Mouse (Mus musculus): ENCODE data around the gene 1700016H13Rik. TPM values are rescaled to one million over a fixed set of nuclear protein-coding genes. Genes with fewer than 3 reads are reported as not detected.

The 1700016H13Rik gene
- polyA plus RNA-seq (2012) = not detected in 2 replicates

DNA sequence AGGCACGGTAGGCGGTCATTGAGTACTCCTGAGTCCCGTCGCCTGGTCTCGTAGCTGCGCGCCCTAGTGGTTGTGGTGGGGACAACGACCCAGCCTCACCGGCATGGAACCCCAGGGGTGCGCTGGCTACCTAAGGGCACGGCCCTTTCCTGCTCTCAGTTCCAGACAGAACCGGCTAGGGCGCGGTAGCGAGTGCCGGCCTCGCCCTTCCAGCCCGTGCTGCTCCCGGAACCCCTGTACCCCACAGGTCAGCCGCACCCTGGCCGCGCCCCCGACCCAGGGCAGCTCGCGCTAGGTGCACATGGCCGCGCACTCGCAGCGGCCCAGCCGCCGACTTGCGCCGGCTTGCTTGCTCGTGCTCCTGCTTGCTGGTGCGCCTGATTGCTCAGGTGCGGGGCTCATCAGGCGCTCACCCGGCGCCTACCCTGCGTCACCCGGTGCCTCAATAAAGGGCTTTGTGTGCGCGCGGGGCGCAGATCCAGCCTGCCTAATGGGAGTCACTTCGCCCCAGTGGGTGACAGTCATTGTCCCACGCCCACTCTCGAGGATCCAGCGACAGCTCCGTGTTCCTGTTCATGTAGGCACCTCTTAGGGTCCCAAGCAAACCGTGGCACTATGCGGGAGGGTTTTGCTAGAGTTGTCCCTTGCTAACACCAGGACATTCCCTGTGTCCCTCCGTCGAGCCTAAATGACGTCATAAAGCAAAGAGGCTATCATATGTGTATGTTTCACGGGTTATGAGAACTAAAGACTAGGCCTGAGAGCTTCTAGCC, at the start of gene 1700016H13Rik:
TSS of gene 1700016H13Rik (minus strand) at position 665 of the 773 bp plus-strand sequence.
- TF ChIP-seq TAL1 (IDR thresholded peaks at IDR 0.05; ENCODE audit: low read length) (no peak), GATA1 (IDR thresholded peaks at IDR 0.05; ENCODE audit: low read length) (no peak)
- Histone ChIP-seq H3K4me3 (replicated peaks) (peak within 1 kb of the TSS; percentile 63), H3K9me3 (ENCODE audit: control insufficient read depth, low read length) (no peaks in the 10 kb centered on the region)

DNA sequence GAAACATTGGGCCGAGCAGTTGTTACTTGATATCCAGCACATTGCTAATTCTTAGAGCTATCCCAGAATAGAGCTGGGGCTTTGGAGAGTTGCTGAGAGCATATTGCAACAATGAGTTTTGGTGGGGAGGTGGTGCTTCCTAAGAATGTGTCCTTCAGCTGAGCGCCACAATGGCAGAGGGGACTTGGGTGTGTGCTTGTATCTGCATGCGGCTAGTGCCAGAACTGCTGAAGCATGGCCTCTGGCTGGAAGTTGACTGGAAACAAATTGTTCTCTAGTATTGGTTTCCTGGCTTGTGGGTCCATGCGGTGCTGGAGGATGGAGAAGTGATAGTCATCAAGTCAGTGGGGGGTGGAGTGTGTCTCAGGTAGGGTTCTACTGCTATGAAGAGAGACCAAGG, 49.5 kb upstream of the 1700016H13Rik start:
- H3K9me3 ChIP-seq (ENCODE audit: control insufficient read depth, low read length) = no peaks in the 10 kb centered on the region
- no peak overlapping the region for H3K4me3 ChIP-seq (replicated peaks)
- peaks cover 10% of the 10 kb centered on the region for H3K27me3 ChIP-seq (ENCODE audit: control insufficient read depth)
- peaks cover 14% of the 10 kb centered on the region for H3K4me1 ChIP-seq (ENCODE audit: control insufficient read depth)
- no peaks in the 10 kb centered on the region for H3K36me3 ChIP-seq (ENCODE audit: control insufficient read depth)
- no peak for TF ChIP-seq TAL1 (IDR thresholded peaks at IDR 0.05; ENCODE audit: low read length)
- TF ChIP-seq GATA1 (IDR thresholded peaks at IDR 0.05; ENCODE audit: low read length) = no peak

More for the DNA sequence above, at the start of gene 1700016H13Rik:
- peaks cover 12% of the 10 kb centered on the region for H3K4me1 ChIP-seq (ENCODE audit: control insufficient read depth)
- H3K27me3 ChIP-seq (ENCODE audit: control insufficient read depth) = peaks cover 7% of the 10 kb centered on the region
- H3K36me3 ChIP-seq (ENCODE audit: control insufficient read depth) = no peaks in the 10 kb centered on the region

DNA sequence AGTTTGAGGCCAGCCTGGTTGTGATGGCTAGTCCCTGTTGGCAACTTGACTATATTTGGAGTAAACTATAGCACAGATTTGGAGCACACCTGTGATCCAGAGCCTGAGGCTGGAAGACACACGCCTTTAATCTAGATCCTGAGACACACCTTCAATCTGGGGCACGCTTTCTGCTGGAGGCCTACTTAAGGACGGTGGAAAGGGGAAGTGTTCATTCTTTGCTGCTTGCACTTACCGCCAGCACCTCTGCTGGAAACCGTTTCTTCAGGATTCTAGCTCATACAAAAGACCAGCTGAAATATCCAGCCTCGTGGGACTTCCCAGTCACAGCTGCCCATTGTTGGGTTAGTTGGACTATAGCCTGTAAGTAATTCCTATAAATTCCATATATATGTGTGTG, 46.7 kb upstream of the 1700016H13Rik start:
- Histone ChIP-seq H3K9me3 (ENCODE audit: control insufficient read depth, low read length) (no peaks in the 10 kb centered on the region), H3K4me3 (replicated peaks) (no peak overlapping the region), H3K36me3 (ENCODE audit: control insufficient read depth) (no peaks in the 10 kb centered on the region), H3K4me1 (ENCODE audit: control insufficient read depth) (peaks cover 3% of the 10 kb centered on the region), H3K27me3 (ENCODE audit: control insufficient read depth) (peaks cover 30% of the 10 kb centered on the region)
- TF ChIP-seq GATA1 (IDR thresholded peaks at IDR 0.05; ENCODE audit: low read length) = no peak

DNA sequence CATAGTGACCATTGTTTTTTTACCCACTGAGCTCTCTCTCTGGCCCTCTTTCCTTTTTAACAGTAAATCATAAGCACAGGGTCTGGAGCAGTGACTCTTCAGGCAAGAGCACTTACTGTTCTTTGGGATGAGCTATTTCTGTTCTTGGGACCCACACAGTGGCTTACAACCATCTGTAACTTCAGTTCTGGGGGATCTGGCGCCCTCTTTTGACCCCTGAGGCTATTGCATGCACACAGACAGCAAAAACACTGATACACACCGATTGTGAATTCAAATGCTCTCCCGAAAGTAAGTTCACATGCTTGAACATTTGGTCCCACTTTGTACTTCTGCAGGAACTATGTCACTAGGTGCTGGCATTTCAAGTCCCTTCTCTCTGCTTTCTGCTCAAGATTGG, 45.7 kb upstream of the 1700016H13Rik start:
- Histone ChIP-seq H3K4me1 (ENCODE audit: control insufficient read depth) (peaks cover 3% of the 10 kb centered on the region), H3K27me3 (ENCODE audit: control insufficient read depth) (peaks cover 40% of the 10 kb centered on the region), H3K36me3 (ENCODE audit: control insufficient read depth) (no peaks in the 10 kb centered on the region), H3K9me3 (ENCODE audit: control insufficient read depth, low read length) (no peaks in the 10 kb centered on the region), H3K4me3 (replicated peaks) (no peak overlapping the region)
- TF ChIP-seq TAL1 (IDR thresholded peaks at IDR 0.05; ENCODE audit: low read length) (no peak), GATA1 (IDR thresholded peaks at IDR 0.05; ENCODE audit: low read length) (no peak)

DNA sequence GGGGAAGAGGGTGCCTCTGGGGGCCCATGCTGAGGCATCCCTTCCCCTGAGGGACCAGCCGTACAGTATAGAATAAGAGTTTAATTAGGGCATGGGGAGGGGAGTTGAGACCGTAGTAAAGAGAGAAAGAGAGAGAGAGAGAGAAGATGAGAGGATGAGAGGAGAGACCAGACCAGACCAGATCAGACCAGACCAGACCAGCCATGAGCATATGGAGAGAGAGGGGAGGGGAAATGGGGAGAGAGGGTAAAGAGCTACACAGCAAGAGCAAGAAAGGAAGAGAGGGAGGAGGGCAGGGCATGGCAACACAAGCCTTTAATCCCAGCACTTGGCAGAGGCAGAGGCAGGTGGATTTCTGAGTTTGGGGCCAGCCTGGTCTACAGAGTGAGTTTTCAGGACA, 44.9 kb upstream of the 1700016H13Rik start:
- Histone ChIP-seq H3K4me1 (ENCODE audit: control insufficient read depth) (no peaks in the 10 kb centered on the region), H3K4me3 (replicated peaks) (no peak overlapping the region), H3K27me3 (ENCODE audit: control insufficient read depth) (peaks cover 48% of the 10 kb centered on the region), H3K36me3 (ENCODE audit: control insufficient read depth) (no peaks in the 10 kb centered on the region), H3K9me3 (ENCODE audit: control insufficient read depth, low read length) (no peaks in the 10 kb centered on the region)
- TF ChIP-seq GATA1 (IDR thresholded peaks at IDR 0.05; ENCODE audit: low read length) (no peak), TAL1 (IDR thresholded peaks at IDR 0.05; ENCODE audit: low read length) (no peak)

DNA sequence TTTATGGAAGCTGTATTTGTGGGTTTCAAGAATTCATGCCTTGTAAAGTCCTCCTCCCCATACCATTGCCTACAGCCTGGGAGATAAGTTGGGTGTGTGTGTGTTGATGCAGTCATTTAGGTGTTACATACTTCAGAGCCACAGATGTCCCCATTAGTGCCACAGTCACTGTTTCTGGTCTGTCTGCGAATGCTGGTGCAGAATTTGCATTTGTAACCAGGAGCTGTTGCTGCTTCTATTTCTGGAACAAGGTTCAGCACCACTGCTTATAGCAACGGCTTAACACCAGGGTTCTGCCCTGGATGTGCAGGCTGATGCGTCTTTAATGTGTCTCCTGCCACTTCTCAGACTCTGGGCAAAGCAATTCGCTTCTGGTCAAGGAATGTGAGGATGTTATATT, 43.7 kb upstream of the 1700016H13Rik start:
- TF ChIP-seq TAL1 (IDR thresholded peaks at IDR 0.05; ENCODE audit: low read length) = no peak
- TF ChIP-seq GATA1 (IDR thresholded peaks at IDR 0.05; ENCODE audit: low read length) = no peak
- Histone ChIP-seq H3K4me3 (replicated peaks) (no peak overlapping the region), H3K9me3 (ENCODE audit: control insufficient read depth, low read length) (no peaks in the 10 kb centered on the region), H3K4me1 (ENCODE audit: control insufficient read depth) (no peaks in the 10 kb centered on the region), H3K27me3 (ENCODE audit: control insufficient read depth) (peaks cover 59% of the 10 kb centered on the region), H3K36me3 (ENCODE audit: control insufficient read depth) (no peaks in the 10 kb centered on the region)

DNA sequence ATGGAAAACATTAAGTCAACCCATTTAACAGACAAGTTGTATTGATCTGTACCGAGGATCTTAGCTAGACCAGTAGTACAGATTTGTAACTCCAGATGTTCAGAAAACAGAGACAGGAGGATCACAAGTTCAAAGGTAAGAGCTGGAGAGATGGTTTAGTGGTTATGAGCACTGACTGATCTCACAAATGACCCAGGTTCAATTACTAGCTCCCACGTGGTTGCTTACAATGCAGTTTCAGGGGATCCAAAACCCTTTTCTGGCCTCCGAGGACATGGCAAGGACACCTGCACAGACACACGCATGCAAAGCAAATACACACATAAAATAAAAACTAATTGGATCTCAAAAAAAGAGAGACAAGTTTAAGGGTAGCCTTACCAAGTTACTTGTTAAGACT, 42.8 kb upstream of the 1700016H13Rik start:
- Histone ChIP-seq H3K4me3 (replicated peaks) (no peak overlapping the region), H3K36me3 (ENCODE audit: control insufficient read depth) (no peaks in the 10 kb centered on the region), H3K27me3 (ENCODE audit: control insufficient read depth) (peaks cover 69% of the 10 kb centered on the region), H3K4me1 (ENCODE audit: control insufficient read depth) (peaks cover under 1% of the 10 kb centered on the region), H3K9me3 (ENCODE audit: control insufficient read depth, low read length) (peaks cover under 1% of the 10 kb centered on the region; the same call in 1 of the 2 replicates)
- TF ChIP-seq GATA1 (IDR thresholded peaks at IDR 0.05; ENCODE audit: low read length) = no peak

DNA sequence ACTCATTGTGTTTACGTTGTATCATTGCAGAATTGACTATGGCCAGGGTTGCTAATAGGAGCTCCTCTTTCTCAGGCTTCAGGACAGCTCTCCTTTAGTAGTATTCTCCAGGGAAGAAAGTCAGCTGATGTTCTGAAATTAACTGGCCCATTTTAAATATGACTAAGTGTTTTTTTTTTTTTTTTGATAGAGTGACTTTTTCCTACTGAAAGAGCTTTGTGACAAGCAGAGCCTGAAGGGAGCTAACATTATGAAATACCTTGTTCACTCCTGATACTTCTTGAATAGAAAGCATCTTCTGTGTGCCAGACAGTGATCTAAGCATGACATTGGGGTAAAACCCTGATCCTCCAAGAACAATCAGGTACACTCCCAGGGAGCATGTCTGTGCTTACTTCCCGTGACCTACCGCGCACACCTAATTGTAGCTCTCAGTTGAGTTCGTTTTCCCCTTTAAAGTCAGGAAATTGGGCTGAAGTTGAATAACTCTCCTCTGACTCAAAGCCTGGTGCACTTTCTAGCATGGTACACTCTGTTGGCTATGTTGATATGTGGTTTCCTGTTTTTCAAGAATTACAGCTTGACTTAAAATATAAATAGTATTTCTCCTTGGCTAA, 42.2 kb upstream of the 1700016H13Rik start:
- H3K36me3 ChIP-seq (ENCODE audit: control insufficient read depth) = no peaks in the 10 kb centered on the region
- H3K4me1 ChIP-seq (ENCODE audit: control insufficient read depth) = peaks cover 6% of the 10 kb centered on the region
- peaks cover 75% of the 10 kb centered on the region for H3K27me3 ChIP-seq (ENCODE audit: control insufficient read depth)
- TF ChIP-seq TAL1 (IDR thresholded peaks at IDR 0.05; ENCODE audit: low read length) (no peak), GATA1 (IDR thresholded peaks at IDR 0.05; ENCODE audit: low read length) (no peak)
- H3K9me3 ChIP-seq (ENCODE audit: control insufficient read depth, low read length) = peaks cover 6% of the 10 kb centered on the region; the same call in 1 of the 2 replicates
- H3K4me3 ChIP-seq (replicated peaks) = no peak overlapping the region

DNA sequence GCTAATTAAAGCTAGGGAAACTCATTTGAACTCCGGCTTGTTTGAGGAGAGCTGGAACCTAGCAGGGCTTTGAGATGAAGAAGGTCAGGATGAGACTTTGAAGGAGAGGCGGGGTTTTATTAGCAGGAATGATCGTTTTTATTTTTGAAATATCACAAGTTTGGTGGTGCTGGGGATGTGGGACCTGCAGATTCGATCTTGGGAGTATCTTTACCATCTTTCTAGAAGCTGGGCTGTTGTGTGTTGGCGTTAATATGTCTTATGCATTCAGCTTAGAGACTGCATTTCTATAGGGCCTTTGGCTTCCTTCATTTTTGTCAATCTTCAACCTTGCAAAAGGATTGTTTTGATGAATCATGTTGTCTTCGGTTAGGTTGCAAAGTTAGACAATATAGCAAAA, 38.3 kb upstream of the 1700016H13Rik start:
- TF ChIP-seq TAL1 (IDR thresholded peaks at IDR 0.05; ENCODE audit: low read length) (no peak), GATA1 (IDR thresholded peaks at IDR 0.05; ENCODE audit: low read length) (no peak)
- Histone ChIP-seq H3K36me3 (ENCODE audit: control insufficient read depth) (no peaks in the 10 kb centered on the region), H3K4me3 (replicated peaks) (no peak overlapping the region), H3K4me1 (ENCODE audit: control insufficient read depth) (peaks cover 24% of the 10 kb centered on the region), H3K9me3 (ENCODE audit: control insufficient read depth, low read length) (peaks cover 14% of the 10 kb centered on the region; the same call in 1 of the 2 replicates), H3K27me3 (ENCODE audit: control insufficient read depth) (peaks cover 78% of the 10 kb centered on the region)

All from erythroblast, embryonic 14.5 days (primary cell).